Mouse (Mus musculus) intestine, embryonic 14.5 days (tissue): ENCODE data around the gene Gm20661. TPM values are rescaled to one million over a fixed set of nuclear protein-coding genes. Genes with fewer than 3 reads are reported as not detected.
"Not testable (repeated sequence)": the region's sequence is repeated elsewhere in the genome, so short reads cannot be mapped to it uniquely, and the experiment has no call there.

ENCODE experiments used
- ATAC-seq: fragments of 200-750 bp; cut with Nextera tagmentation; replicated peaks from 2 replicates; pipeline ENCODE4 v1.8.0; 2017; ENCODE audit warnings: low read depth, moderate number of reproducible peaks, moderate TSS enrichment, moderate library complexity; ENCODE audit not compliant: low FRiP score, low TSS enrichment
- DNase-seq: peaks from one replicate; pipeline ENCODE4 v3.0.0-alpha.2; 2018; ENCODE audit warnings: low spot score
- H3K27ac ChIP-seq: fragments of 300-500 bp; sonication (generic); 2 replicates; pipeline ENCODE4 v1.5.1; 2014; ENCODE audit warnings: low read depth, mild to moderate bottlenecking, control low read depth
- H3K27me3 ChIP-seq: fragments of 300-500 bp; sonication (generic); replicated peaks from 2 replicates; pipeline ENCODE4 v1.6.1; 2014; ENCODE audit warnings: low read length, control low read depth; ENCODE audit not compliant: control insufficient read depth, insufficient read depth
- H3K36me3 ChIP-seq: fragments of 300-500 bp; sonication (generic); 2 replicates; pipeline ENCODE4 v1.6.1; 2014; ENCODE audit warnings: low read length, control low read depth; ENCODE audit not compliant: control insufficient read depth, insufficient read depth
- H3K4me1 ChIP-seq: fragments of 300-500 bp; sonication (generic); replicated peaks from 2 replicates; pipeline ENCODE4 v1.6.1; 2014; ENCODE audit warnings: low read length, control low read depth, mixed read lengths; ENCODE audit not compliant: control insufficient read depth, insufficient read depth
- H3K4me2 ChIP-seq: fragments of 300-500 bp; sonication (generic); 2 replicates; pipeline ENCODE4 v1.6.1; 2014; ENCODE audit warnings: low read length
- H3K4me3 ChIP-seq: fragments of 300-500 bp; sonication (generic); 2 replicates; pipeline ENCODE4 v1.5.1; 2014; ENCODE audit warnings: low read depth, low read length, control low read depth, mixed read lengths
- H3K9ac ChIP-seq: fragments of 300-500 bp; sonication (generic); 2 replicates; pipeline ENCODE4 v1.6.1; 2014; ENCODE audit warnings: mild to moderate bottlenecking, low read length
- H3K9me3 ChIP-seq: fragments of 300-500 bp; sonication (generic); 2 replicates; pipeline ENCODE4 v1.6.1; 2016; ENCODE audit warnings: low read length, control low read depth; ENCODE audit not compliant: control insufficient read depth
- WGBS: fragments of 180-500 bp; shearing (Covaris S2); extraction: QIAGEN DNeasy Blood & Tissue Kit; methylation state at CpG from one replicate; pipeline ENCODE4 v1.1.7; 2014; 5-methylcytosine and 5-hydroxymethylcytosine counted together
- polyA plus RNA-seq: library from polyadenylated mRNA; unstranded; fragments of >200 nt; fragmentation: Nextera tagmentation; extraction: Ambion mirVana; gene quantifications from 2 replicates; pipeline ENCODE4 v1.2.1, GENCODE M21; 2014

The Gm20661 gene
- polyA plus RNA-seq, 1 experiment from 2014 or later, result 8.7 TPM

- Histone ChIP-seq H3K27ac (peak within 1 kb of the TSS; percentile 93), H3K9ac (peak within 1 kb of the TSS; percentile 93), H3K4me3 (peak within 1 kb of the TSS; percentile 98), H3K4me2 (peak within 1 kb of the TSS; percentile 91), H3K4me1 (peaks cover 19% of the 10 kb centered on the region), H3K27me3 (no peaks in the 10 kb centered on the region), H3K36me3 (no peaks in the 10 kb centered on the region), H3K9me3 (no peaks in the 10 kb centered on the region)
- DNase-seq, result peak; percentile 100
- WGBS, result under 1% methylated on average over 51 of the region's 51 CpGs
- ATAC-seq, result peak; percentile 99
Measured at GRCm38 (mm10) chr9:108001922-108002770, 19.3 kb downstream of the Gm20661 start, which contains the start of gene Ip6k1. Gene Ip6k1 (plus strand): TSS chr9:108002501.

- DNase-seq, result no peak
- H3K4me1 ChIP-seq, result peaks cover 19% of the 10 kb centered on the region
- peak overlapping the region; percentile 93 for H3K9ac ChIP-seq
- peak overlapping the region; percentile 98 for H3K4me3 ChIP-seq
- no peaks in the 10 kb centered on the region for H3K36me3 ChIP-seq
- under 1% methylated on average over 49 of the region's 50 CpGs for WGBS
- ATAC-seq, result peak; percentile 61
- peak overlapping the region; percentile 93 for H3K27ac ChIP-seq
- H3K9me3 ChIP-seq, result no peaks in the 10 kb centered on the region
- peak overlapping the region; percentile 82 for H3K4me2 ChIP-seq
- H3K27me3 ChIP-seq, result no peaks in the 10 kb centered on the region
Measured at GRCm38 (mm10) chr9:108002778-108003530, 20.1 kb downstream of the Gm20661 start.

- Histone ChIP-seq H3K4me1 (peaks cover 19% of the 10 kb centered on the region), H3K36me3 (no peaks in the 10 kb centered on the region), H3K9ac (peak overlapping the region; percentile 93), H3K4me2 (peak overlapping the region; percentile 82), H3K9me3 (no peaks in the 10 kb centered on the region), H3K4me3 (peak overlapping the region; percentile 98), H3K27me3 (no peaks in the 10 kb centered on the region), H3K27ac (peak overlapping the region; percentile 93)
- ATAC-seq, result no peak
- DNase-seq, result peak; percentile 60
- WGBS, result 14% methylated on average over 8 of the region's 8 CpGs
Measured at GRCm38 (mm10) chr9:108003531-108003890, 20.7 kb downstream of the Gm20661 start.

GRCm38 (mm10) chr9:108008041-108008440, 25.2 kb downstream of the Gm20661 start:
- no peak for ATAC-seq
- Histone ChIP-seq H3K36me3 (0 out of 2 replicates have a peak, but pooled peaks cover 6% of the 10 kb centered on the region), H3K4me1 (peaks cover 13% of the 10 kb centered on the region), H3K4me3 (no peak overlapping the region), H3K27ac (no peak overlapping the region), H3K9me3 (no peaks in the 10 kb centered on the region), H3K27me3 (no peaks in the 10 kb centered on the region), H3K4me2 (no peak overlapping the region), H3K9ac (no peak overlapping the region)
- 91% methylated on average over 5 of the region's 5 CpGs for WGBS
- DNase-seq, result no peak

GRCm38 (mm10) chr9:108010385-108010784, 27.5 kb downstream of the Gm20661 start:
- Histone ChIP-seq H3K4me1 (no peaks in the 10 kb centered on the region), H3K27ac (no peak overlapping the region), H3K9ac (no peak overlapping the region), H3K4me2 (no peak overlapping the region), H3K9me3 (no peaks in the 10 kb centered on the region), H3K27me3 (no peaks in the 10 kb centered on the region), H3K4me3 (no peak overlapping the region), H3K36me3 (peaks cover 8% of the 10 kb centered on the region; the same call in 1 of the 2 replicates)
- DNase-seq, result no peak
- ATAC-seq, result no peak

- not testable (repeated sequence) for DNase-seq, H3K27me3 ChIP-seq, ATAC-seq, H3K4me1 ChIP-seq, H3K9me3 ChIP-seq, H3K4me3 ChIP-seq, H3K4me2 ChIP-seq, H3K27ac ChIP-seq, H3K9ac ChIP-seq
- H3K36me3 ChIP-seq, result peaks cover 20% of the 10 kb centered on the region; the same call in 1 of the 2 replicates
- 89% methylated on average over 2 of the region's 2 CpGs for WGBS
Measured at GRCm38 (mm10) chr9:108013577-108013976, 30.7 kb downstream of the Gm20661 start.

GRCm38 (mm10) chr9:108017127-108017526, 34.3 kb downstream of the Gm20661 start:
- no peak overlapping the region for H3K4me3 ChIP-seq
- H3K27me3 ChIP-seq, result no peaks in the 10 kb centered on the region
- H3K9me3 ChIP-seq, result no peaks in the 10 kb centered on the region
- no peak overlapping the region for H3K27ac ChIP-seq
- DNase-seq (no peak), ATAC-seq (no peak)
- 77% methylated on average over 3 of the region's 3 CpGs for WGBS
- H3K4me2 ChIP-seq, result no peak overlapping the region
- H3K4me1 ChIP-seq, result peaks cover 4% of the 10 kb centered on the region; the same call in 1 of the 2 replicates
- no peak overlapping the region for H3K9ac ChIP-seq
- peaks cover 19% of the 10 kb centered on the region; the same call in 1 of the 2 replicates for H3K36me3 ChIP-seq

GRCm38 (mm10) chr9:108020741-108021140, 37.9 kb downstream of the Gm20661 start:
- no peaks in the 10 kb centered on the region for H3K9me3 ChIP-seq
- no peak overlapping the region for H3K9ac ChIP-seq
- no peaks in the 10 kb centered on the region for H3K27me3 ChIP-seq
- no peak overlapping the region for H3K27ac ChIP-seq
- H3K36me3 ChIP-seq, result peaks cover 32% of the 10 kb centered on the region
- H3K4me1 ChIP-seq, result peaks cover 4% of the 10 kb centered on the region; the same call in 1 of the 2 replicates
- DNase-seq (no peak), ATAC-seq (no peak)
- 92% methylated on average over 1 of the region's 1 CpGs for WGBS
- no peak overlapping the region for H3K4me3 ChIP-seq
- no peak overlapping the region for H3K4me2 ChIP-seq
